Mouse (Mus musculus) telencephalon, adult 2 months (tissue): Measurements from ENCODE around the gene Scrt2.

ENCODE experiments used
- DNase-seq: peaks from one replicate; pipeline ENCODE4 v3.0.0-alpha.2; 2011; ENCODE audit warnings: low read depth, low spot score

Scrt2 gene

DNA sequence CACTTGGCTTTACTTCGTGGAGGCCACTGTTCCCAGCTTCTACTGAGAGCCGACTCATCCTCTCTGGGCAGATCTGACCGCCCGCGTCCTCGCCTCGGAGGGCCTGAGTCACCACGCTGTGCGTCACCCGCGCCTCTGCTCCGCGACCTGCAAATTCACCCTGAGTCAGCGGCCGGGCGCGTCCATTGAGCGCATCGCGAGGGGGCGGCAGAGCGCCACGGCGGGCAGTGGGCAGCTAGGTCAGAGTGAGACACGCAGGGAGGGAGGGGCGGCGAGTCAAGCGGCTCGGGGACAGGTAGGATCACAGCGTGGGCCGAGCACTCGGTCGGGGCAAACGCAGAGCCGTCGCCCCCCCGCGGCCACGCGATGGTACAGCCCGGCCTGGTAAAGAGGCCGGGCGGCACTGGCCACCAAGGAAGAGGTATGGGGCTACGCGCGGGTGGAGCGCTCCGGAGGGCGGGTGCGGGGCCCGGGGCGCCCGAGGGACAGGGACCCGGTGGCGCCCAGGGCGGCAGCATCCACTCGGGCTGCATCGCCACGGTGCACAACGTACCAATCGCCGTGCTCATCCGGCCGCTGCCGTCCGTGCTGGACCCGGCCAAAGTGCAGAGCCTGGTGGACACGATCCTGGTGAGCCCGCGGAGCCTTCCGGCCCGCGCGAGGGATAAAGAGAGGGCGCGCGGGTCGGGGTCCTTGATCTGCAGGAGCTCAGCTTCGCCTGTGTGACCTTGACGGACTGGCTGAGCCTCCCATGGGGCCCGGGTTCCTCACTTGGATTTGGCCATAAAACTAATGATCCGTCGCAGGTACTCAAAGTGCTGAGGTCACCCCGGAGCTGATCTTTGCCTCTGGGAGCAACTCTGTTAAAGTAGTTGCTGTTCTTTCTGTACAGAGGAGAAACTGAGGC, 24.2 kb downstream of the Scrt2 start, which contains the start of gene Srxn1:
Gene Srxn1 (plus strand): TSS at position 199 of the 907 bp plus-strand sequence.
- DNase-seq: no peak

- no peak for DNase-seq
These were observed 24.9 kb downstream of the Scrt2 start for GRCm38 (mm10) chr2:152106225-152106595.

DNA sequence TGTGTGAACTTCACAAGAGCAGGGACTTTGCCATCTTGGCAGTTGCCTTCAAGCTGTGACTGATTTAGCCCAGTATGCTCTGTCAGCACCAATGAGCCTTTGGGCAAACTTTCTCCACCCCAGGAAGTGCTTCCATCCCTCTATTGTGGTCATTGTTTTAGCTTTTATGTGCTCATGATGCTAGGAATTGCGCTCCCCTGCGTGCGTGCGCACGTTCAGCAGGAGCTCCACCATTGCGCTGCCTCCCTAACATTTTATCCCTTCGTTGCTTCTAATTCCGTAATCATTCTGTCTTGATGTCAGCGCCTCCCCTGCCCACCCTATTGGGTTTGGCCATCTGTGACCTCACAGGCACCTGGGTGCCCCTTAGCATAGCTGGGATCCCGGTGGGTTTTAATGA, 25.3 kb downstream of the Scrt2 start:
- DNase-seq: no peak

GRCm38 (mm10) chr2:152108702-152109101, 27.4 kb downstream of the Scrt2 start:
- DNase-seq: no peak

DNA sequence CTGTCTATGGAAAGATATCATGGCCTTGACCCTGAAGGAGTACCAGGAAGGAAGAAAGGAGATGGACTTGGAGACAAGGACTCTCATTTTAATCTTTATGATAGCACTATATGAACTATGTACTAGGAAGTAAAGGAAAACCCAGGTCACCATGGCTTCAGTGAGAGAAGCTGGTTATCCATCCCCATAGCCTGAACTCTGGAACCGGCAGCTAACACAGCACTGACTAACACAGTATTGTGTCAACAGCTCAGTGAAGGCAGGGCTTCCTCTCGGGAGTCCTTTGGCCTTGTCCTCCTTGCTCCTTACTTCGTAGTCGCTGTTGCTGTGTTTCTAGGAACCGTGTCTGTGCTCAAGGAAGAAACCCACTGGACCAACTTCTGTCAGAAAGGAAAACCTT, 28.1 kb downstream of the Scrt2 start:
- DNase-seq: no peak

DNA sequence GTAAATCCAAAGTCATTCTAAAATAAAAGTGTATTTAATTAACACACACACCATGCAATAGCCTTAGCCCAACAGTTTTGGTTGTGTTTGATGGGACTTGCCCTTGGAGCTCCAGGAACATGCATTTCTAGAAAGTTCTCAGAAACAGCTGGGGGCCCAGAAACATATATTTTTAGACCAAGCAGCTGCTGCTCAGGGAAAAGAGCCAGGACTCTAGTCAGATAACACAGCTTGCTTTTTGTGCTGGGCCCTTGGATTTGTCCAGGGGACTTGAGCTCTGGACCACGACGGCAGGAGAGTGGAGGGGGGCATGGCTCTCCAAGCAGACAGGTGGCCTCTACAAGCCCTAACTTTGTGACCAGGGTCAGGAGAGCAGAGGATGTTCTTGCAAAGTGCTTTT, 30.0 kb downstream of the Scrt2 start:
- no peak for DNase-seq

- DNase-seq: peak; percentile 78
These were observed 30.6 kb downstream of the Scrt2 start for GRCm38 (mm10) chr2:152111920-152112319.

DNA sequence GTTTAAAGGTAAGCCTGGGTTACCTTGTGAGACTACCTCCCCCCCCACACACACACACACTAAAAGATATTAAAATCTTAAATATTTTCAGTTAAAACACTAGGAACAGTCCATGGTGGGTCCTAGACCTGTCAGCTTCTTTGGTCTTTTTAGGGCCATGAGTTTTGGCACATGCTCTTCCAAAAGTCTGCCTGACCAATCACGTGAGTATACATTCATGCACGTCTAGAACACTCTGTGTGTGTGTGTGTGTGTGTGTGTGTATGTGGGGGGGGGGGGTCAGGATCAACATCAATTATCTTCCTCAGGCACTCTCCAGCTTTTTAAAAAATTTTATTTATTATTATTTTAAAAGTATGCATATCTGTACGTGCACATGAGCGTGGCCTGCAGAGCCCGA, 31.2 kb downstream of the Scrt2 start:
- no peak for DNase-seq

- DNase-seq: peak; percentile 73
These were observed 31.6 kb downstream of the Scrt2 start for GRCm38 (mm10) chr2:152112970-152113369.

DNA sequence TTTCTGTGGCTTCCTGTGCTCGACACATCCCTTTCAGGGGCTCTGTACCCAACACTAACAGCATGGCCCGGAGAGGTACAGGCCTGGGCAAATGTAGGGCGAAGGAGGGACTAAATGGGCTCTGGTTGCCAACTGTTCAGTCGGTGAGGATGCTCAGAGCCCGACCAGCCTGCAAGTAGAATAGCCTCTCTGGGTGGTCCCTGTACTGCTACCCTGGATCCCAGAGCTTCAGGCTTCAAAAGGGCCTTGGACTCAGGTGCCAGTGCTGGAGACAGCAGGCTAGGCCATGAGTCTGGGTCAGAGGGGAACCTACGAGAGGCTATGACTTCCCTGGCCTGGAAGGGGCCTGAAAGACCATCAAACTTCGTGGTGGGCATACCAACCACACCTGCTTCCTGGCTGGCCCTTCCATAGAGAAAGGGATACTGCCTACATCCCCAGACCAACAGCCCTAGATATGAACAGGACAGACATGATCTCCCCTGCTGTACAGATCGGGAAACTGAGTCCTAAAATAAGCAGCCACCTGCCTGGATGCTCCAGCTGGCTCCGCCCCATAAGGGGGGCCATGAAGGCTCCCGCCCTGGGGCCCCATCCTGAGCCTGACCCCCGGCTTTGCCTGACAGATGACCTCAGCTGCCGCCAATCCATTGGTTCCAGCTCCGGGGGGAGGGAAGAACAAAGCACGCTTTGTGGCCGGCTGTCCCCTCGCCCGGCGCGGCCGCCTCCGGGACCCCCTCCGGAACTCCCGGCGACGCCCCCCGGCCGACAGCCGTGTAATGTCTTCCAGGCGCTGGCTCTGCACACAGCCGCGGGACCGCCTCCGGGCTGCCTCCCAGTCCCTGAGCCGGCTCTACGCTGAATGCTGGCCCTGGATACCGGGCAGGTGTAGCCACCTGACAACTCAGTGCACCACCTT, 33.0 kb downstream of the Scrt2 start:
- DNase-seq: no peak

DNA sequence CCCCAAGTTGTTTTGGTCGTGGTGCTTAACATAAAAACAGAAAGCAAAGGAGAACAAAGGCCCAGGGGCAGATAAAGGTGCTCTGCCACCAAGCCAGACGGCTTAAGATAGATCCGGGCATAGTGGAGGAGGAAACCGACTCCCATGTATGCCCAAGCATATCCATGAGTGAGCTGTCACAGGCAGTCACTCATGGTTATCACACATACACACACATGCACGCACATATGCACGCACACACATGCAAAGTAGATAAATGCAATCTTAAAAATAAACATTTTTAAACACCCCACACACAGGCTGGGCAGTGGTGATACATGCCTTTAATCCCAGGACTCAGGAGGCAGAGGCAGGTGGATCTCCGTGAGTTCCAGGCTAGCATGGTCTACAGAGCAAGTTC, 36.4 kb downstream of the Scrt2 start:
- no peak for DNase-seq

DNA sequence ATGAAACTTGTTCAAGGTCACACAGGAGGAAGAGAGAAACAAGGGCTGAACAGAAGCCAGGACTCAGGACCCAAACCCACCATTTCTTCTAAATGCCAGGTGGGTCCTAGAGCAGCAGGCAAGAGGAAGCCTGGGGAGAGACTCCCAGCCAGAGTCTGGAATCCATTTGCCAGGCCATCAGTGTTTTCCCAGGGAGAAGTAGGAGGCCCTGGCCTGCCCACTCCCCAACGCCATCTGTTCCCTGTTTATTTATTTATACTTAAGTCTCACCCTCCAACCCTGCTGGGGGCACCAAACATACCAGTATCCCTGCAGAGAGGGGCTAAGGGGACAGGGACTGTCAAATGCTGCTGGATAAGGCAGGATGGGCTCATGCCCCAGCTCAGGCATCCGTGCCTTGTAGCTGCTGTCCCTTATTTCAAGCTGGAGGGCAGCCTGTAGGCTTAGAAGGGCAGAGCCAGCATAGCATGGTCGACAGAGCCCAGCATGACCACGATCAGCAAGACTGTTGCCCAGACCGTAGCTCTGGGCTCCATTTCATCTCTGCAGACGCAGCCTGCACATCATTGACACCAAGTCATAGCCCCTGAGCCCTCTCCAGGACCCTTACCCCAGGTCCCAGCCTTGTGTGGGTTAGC, 38.0 kb downstream of the Scrt2 start:
- DNase-seq: no peak

GRCm38 (mm10) chr2:152122896-152123295, 41.6 kb downstream of the Scrt2 start:
- no peak for DNase-seq

DNA sequence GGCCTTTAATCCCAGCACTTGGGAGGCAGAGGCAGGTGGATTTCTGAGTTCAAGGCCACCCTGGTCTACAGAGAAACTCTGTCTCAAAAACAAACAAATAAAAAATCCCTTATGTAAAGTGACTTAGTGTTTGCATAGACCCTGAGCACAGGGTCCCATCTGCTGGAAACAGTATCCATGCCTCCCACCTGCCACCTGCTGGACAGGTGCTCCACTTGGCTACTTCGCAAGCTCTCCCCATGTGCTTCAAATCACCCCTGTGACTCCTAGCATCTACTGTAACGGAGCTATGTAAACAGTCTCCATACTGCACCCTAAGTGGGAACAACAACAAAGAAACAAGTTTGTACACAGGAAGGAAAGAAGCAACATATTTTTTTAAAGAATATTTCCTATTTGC, 47.3 kb downstream of the Scrt2 start:
- no peak for DNase-seq

- DNase-seq: peak; percentile 77
These were observed 48.4 kb downstream of the Scrt2 start for GRCm38 (mm10) chr2:152129778-152130177.

DNA sequence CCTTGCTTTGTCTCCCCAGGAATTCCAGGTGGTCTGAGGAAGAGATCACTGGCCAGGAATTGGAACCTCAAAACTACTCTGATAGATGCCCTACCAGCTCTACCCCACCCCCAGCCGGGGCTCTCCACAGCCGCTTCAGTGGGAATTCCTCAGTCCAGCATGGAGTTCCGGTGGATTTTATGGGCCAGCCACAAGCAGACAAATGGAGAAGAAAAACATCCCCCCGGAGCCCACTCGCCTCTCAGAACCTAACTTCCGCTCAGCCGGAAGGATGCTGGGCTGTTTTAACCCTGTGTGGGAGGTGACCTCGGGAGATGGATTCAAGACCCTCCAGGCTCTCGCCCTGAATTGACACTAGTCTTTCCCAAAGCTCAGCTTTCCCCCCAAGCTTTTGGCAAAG, 50.7 kb downstream of the Scrt2 start:
- no peak for DNase-seq

GRCm38 (mm10) chr2:152132691-152133090, 51.4 kb downstream of the Scrt2 start:
- no peak for DNase-seq

DNA sequence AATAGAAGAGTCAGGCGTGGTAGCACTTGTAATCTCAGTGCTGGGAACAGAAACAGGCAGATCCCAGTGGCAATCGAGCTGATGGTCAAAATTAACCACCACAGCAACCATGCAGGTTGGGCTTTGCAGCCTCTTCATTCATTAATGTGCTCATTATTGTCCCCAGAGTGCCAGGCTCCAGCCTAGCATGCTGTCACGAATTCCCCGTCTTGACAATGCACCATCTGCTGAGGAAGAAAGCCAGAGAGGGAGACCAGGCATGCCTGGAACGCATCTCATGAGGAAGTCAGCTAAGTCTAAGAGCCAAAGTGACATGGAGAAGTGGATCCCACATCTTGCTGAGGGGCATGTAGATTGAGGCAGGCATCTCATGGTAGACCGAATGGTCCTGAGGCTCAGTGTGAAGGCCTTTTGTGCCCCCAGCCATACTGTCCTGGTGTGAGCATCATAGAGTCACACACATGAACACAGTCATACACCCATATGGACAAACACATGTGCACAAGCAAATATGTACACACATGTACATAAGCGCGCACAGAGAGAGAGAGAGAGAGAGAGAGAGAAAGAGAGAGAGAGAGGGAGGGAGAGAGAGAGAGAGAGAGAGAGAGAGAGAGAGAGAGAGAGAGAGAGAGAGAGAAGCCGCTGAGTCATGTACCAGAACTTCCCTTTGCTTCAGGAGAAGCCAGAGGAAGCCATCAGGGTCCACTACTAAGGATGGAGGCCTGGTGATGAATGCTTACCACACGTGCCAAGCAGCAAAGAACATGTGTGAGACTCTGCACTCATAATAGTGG, 58.1 kb downstream of the Scrt2 start:
- DNase-seq: peak; percentile 29

GRCm38 (mm10) chr2:152140941-152141340, 59.6 kb downstream of the Scrt2 start:
- no peak for DNase-seq

GRCm38 (mm10) chr2:152141491-152141890, 60.2 kb downstream of the Scrt2 start:
- DNase-seq: no peak

DNA sequence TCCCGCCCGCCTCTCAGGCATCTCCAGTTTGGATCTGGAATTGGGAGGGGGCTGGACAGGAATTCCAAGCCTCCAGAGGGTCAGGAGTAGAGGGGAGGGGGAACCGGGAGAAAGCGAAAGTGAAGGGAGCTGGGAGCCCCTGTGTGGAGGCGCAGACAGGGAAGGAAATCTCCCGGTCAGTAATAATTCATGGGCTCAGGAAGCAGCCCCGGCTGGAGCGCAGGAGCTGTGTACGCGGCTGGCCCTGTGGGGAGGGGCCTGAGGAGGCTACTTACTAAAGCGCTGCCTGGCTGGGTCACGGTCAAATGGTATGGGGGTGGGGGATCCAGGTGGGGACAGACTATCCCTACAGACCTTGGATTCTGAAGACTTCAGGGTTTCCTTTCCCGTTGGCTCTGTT, 60.7 kb downstream of the Scrt2 start:
- no peak for DNase-seq
